Mouse (Mus musculus) stomach, embryonic 14.5 days (tissue): ENCODE results near the gene Mapk7. TPM values are rescaled to one million over a fixed set of nuclear protein-coding genes. Genes with fewer than 3 reads are reported as not detected.

Experiments
- ATAC-seq: fragments of 200-750 bp; cut with Nextera tagmentation; 2 replicates; pipeline ENCODE4 v1.8.0; 2017; ENCODE audit warnings: low read depth, moderate TSS enrichment; ENCODE audit not compliant: insufficient number of reproducible peaks, insufficient read depth, low FRiP score
- H3K27ac ChIP-seq: fragments of 300-500 bp; sonication (generic); 2 replicates; pipeline ENCODE4 v1.5.1; 2014; ENCODE audit warnings: mild to moderate bottlenecking, low read length, moderate library complexity, mixed read lengths
- H3K27me3 ChIP-seq: fragments of 300-500 bp; sonication (generic); 2 replicates; pipeline ENCODE4 v1.6.1; 2014; ENCODE audit warnings: low read length, control low read depth, mixed read lengths; ENCODE audit not compliant: control insufficient read depth, insufficient read depth
- H3K36me3 ChIP-seq: fragments of 300-500 bp; sonication (generic); 2 replicates; pipeline ENCODE4 v1.6.1; 2014; ENCODE audit warnings: mild to moderate bottlenecking, control low read depth, low read length, moderate library complexity, mixed read lengths; ENCODE audit not compliant: control insufficient read depth, insufficient read depth
- H3K4me1 ChIP-seq: fragments of 300-500 bp; sonication (generic); 2 replicates; pipeline ENCODE4 v1.6.1; 2014; ENCODE audit warnings: low read length, control low read depth, mixed read lengths; ENCODE audit not compliant: control insufficient read depth, insufficient read depth
- H3K4me2 ChIP-seq: fragments of 300-500 bp; sonication (generic); replicated peaks from 2 replicates; pipeline ENCODE4 v1.6.1; 2014; ENCODE audit warnings: low read depth, low read length, control low read depth
- H3K4me3 ChIP-seq: fragments of 300-500 bp; sonication (generic); 2 replicates; pipeline ENCODE4 v1.5.1; 2014; ENCODE audit warnings: low read depth, low read length, control low read depth
- H3K9ac ChIP-seq: fragments of 300-500 bp; sonication (generic); replicated peaks from 2 replicates; pipeline ENCODE4 v1.6.1; 2014; ENCODE audit warnings: low read depth, mild to moderate bottlenecking, control low read depth, low read length, moderate library complexity, mixed read lengths
- H3K9me3 ChIP-seq: fragments of 300-500 bp; sonication (generic); 2 replicates; pipeline ENCODE4 v1.6.1; 2016; ENCODE audit warnings: low read depth, low read length, control low read depth; ENCODE audit not compliant: control insufficient read depth
- WGBS: fragments of 180-500 bp; shearing (Covaris S2); extraction: QIAGEN DNeasy Blood & Tissue Kit; methylation state at CpG from one replicate; pipeline ENCODE4 v1.1.7; 2014; 5-methylcytosine and 5-hydroxymethylcytosine counted together
- polyA plus RNA-seq: library from polyadenylated mRNA; unstranded; fragments of >200 nt; fragmentation: Nextera tagmentation; extraction: Ambion mirVana; gene quantifications from 2 replicates; pipeline ENCODE4 v1.2.1, GENCODE M21; 2014

Gene Mapk7
- polyA plus RNA-seq, 1 experiment from 2014 or later, result 47.7 TPM

- no peaks in the 10 kb centered on the region for H3K9me3 ChIP-seq
- ATAC-seq, result no peak
- H3K4me3 ChIP-seq, result no peak overlapping the region
- H3K9ac ChIP-seq, result no peak overlapping the region
- no peaks in the 10 kb centered on the region for H3K27me3 ChIP-seq
- no peaks in the 10 kb centered on the region for H3K36me3 ChIP-seq
- H3K27ac ChIP-seq, result no peak overlapping the region
- H3K4me2 ChIP-seq, result no peak overlapping the region
- 96% methylated on average over 4 of the region's 4 CpGs for WGBS
- H3K4me1 ChIP-seq, result no peaks in the 10 kb centered on the region
Observed at GRCm38 (mm10) chr11:61440416-61440815, 53.8 kb downstream of the Mapk7 start.

GRCm38 (mm10) chr11:61439170-61439569, 55.0 kb downstream of the Mapk7 start:
- Histone ChIP-seq H3K4me3 (no peak overlapping the region), H3K9me3 (no peaks in the 10 kb centered on the region), H3K4me2 (no peak overlapping the region), H3K36me3 (no peaks in the 10 kb centered on the region), H3K27ac (no peak overlapping the region), H3K4me1 (no peaks in the 10 kb centered on the region), H3K27me3 (no peaks in the 10 kb centered on the region), H3K9ac (no peak overlapping the region)
- 58% methylated on average over 3 of the region's 3 CpGs for WGBS
- ATAC-seq, result no peak

Other genes starting within 250 kb of the Mapk7 start
- 47.5 and 53.0 TPM in 2 replicates for gene Aldh3a2, start 226.9 kb downstream of the Mapk7 start, polyA plus RNA-seq
- gene Slc47a2, start 151.5 kb downstream of the Mapk7 start, polyA plus RNA-seq, result not detected in 2 replicates
- gene Slc47a1, start 116.1 kb downstream of the Mapk7 start, polyA plus RNA-seq, result 0.20 and 0.34 TPM in 2 replicates
- gene Rnf112, start 40.3 kb downstream of the Mapk7 start, polyA plus RNA-seq, result 1.4 and 1.6 TPM in 2 replicates
- gene Mfap4, start 9.0 kb downstream of the Mapk7 start, polyA plus RNA-seq, result 367 and 408 TPM in 2 replicates
- 29.6 and 43.7 TPM in 2 replicates for gene B9d1, start 10.7 kb upstream of the Mapk7 start, polyA plus RNA-seq
- 28.7 and 32.6 TPM in 2 replicates for gene Epn2, start 85.3 kb upstream of the Mapk7 start, polyA plus RNA-seq
- 4.8 and 7.1 TPM in 2 replicates for gene Grap, start 158.9 kb upstream of the Mapk7 start, polyA plus RNA-seq
- gene Fam83g, start 189.7 kb upstream of the Mapk7 start, polyA plus RNA-seq, result 3.2 and 3.4 TPM in 2 replicates
- gene Slc5a10, start 226.4 kb upstream of the Mapk7 start, polyA plus RNA-seq, result not detected in 2 replicates